14 mouse cellular contexts compared by ENCODE assay signal in genomic region chr10:115311263-115311965, GRCm38 (mm10). TPM values are rescaled to one million over a fixed set of nuclear protein-coding genes. Genes with fewer than 3 reads are reported as not detected.
DNase-seq lines count a peak whose midpoint lies in the region; ATAC-seq and TF ChIP-seq lines count a peak whose summit lies in the region.
"Had no signal": no experiment of that assay in that cellular context is flagged by ENCODE, and none has a peak within 500 bp of the region (broad histone marks: within the 10 kb centered on the region; RNA-seq: fewer than 3 reads in every experiment).

No protein-coding gene starts in this region.

- H3K4me1 ChIP-seq in heart, postnatal 0 days (ENCODE audit: control insufficient read depth, insufficient read depth), result peaks cover 40% of the 10 kb centered on the region
- H3K4me1 ChIP-seq in spleen, adult 2 months (ENCODE audit: control insufficient read depth, insufficient read depth, insufficient read length), result peaks cover 28% of the 10 kb centered on the region
- H3K4me1 ChIP-seq in small intestine, adult 2 months (ENCODE audit: control insufficient read depth, insufficient read depth, insufficient read length, low read length), result peaks cover 23% of the 10 kb centered on the region; the same call in 1 of the 2 replicates

- ATAC-seq in heart, postnatal 0 days (ENCODE audit: insufficient read depth, low read depth), result no peak
- ATAC-seq: Patski had no signal

- TF ChIP-seq CTCF in heart, postnatal 0 days (IDR thresholded peaks at IDR 0.05; ENCODE audit: low read depth), result no peak
- no peak for TF ChIP-seq CTCF in spleen, adult 2 months (IDR thresholded peaks at IDR 0.05; ENCODE audit: extremely low read depth, insufficient read depth, insufficient read length, insufficient replicate concordance)
- no peak for TF ChIP-seq CTCF in small intestine, adult 2 months (IDR thresholded peaks at IDR 0.05; ENCODE audit: extremely low read depth, insufficient read length, insufficient replicate concordance, low read depth, low read length)

- H3K36me3 ChIP-seq in heart, postnatal 0 days (replicated peaks; ENCODE audit: control insufficient read depth, insufficient read depth, low read length), result no peaks in the 10 kb centered on the region
- H3K36me3 ChIP-seq in spleen, adult 2 months (ENCODE audit: control insufficient read depth, insufficient read depth, low read length), result no peaks in the 10 kb centered on the region
- H3K36me3 ChIP-seq in small intestine, adult 2 months (ENCODE audit: control insufficient read depth, insufficient read depth, low read length), result peaks cover 3% of the 10 kb centered on the region

- WGBS in heart, postnatal 0 days, result 68% methylated on average over 14 of the region's 14 CpGs
- 78% methylated on average over 14 of the region's 14 CpGs for WGBS in spleen, adult 2 months
- WGBS in small intestine, adult 2 months, result 57% methylated on average over 14 of the region's 14 CpGs

- H3K4me2 ChIP-seq in heart, postnatal 0 days (ENCODE audit: low read depth, low read length), result no peak overlapping the region

- H3K9ac ChIP-seq in heart, postnatal 0 days (replicated peaks; ENCODE audit: low read depth, low read length), result no peak overlapping the region

- no peak for TF ChIP-seq POLR2A in spleen, adult 2 months (IDR thresholded peaks at IDR 0.05; ENCODE audit: low read depth, low read length)
- TF ChIP-seq POLR2A in small intestine, adult 2 months (IDR thresholded peaks at IDR 0.05; ENCODE audit: low read depth, low read length), result no peak

- TF ChIP-seq EP300 in heart, postnatal 0 days (IDR thresholded peaks at IDR 0.05; ENCODE audit: low read depth), result no peak

- H3K4me3 ChIP-seq in heart, postnatal 0 days (ENCODE audit: low read depth, low read length), result no peak overlapping the region
- no peak overlapping the region for H3K4me3 ChIP-seq in spleen, adult 2 months (ENCODE audit: extremely low read depth, insufficient read depth, insufficient read length)
- no peak overlapping the region for H3K4me3 ChIP-seq in small intestine, adult 2 months (ENCODE audit: low read depth, low read length)
- H3K4me3 ChIP-seq: erythroblast, embryonic 14.5 days had no signal

- H3K27me3 ChIP-seq in heart, postnatal 0 days (ENCODE audit: control insufficient read depth, insufficient read depth, low read length), result no peaks in the 10 kb centered on the region
- no peaks in the 10 kb centered on the region for H3K27me3 ChIP-seq in spleen, adult 2 months (ENCODE audit: control insufficient read depth, insufficient read depth, low read length)
- no peaks in the 10 kb centered on the region for H3K27me3 ChIP-seq in small intestine, adult 2 months (ENCODE audit: control insufficient read depth, insufficient read depth, low read length)
- H3K27me3 ChIP-seq: Patski had no signal

- peak overlapping the region; percentile 26 for H3K27ac ChIP-seq in heart, postnatal 0 days (ENCODE audit: low read depth)
- peak overlapping the region; percentile 53 for H3K27ac ChIP-seq in spleen, adult 2 months (ENCODE audit: insufficient read depth, low read length)
- peak overlapping the region; percentile 38; the same call in 1 of the 2 replicates for H3K27ac ChIP-seq in small intestine, adult 2 months (ENCODE audit: insufficient read depth, low read depth, low read length)

- DNase-seq in heart, postnatal 0 days (ENCODE audit: low spot score), result peak; percentile 41
- no peak for DNase-seq in heart, postnatal 4 days
- DNase-seq in spleen, adult 2 months (ENCODE audit: low read depth in 1 of 2, low spot score in 2 of 2), result no peak
- no peak for DNase-seq in spleen, postnatal 4 days (ENCODE audit: low spot score in 2 of 2)
- peak; percentile 59 for DNase-seq in kidney, postnatal 10 days
- no peak for DNase-seq in left cerebral cortex, adult 9 months (ENCODE audit: low spot score in 2 of 2)
- no peak for DNase-seq in T-cell, adult 2 months (ENCODE audit: low spot score)
- DNase-seq: adrenal gland, postnatal 14 days; cerebellum, adult 11 months; embryo, embryonic 11 days; midbrain, embryonic 14.5 days had no signal

- H3K9me3 ChIP-seq in heart, postnatal 0 days (replicated peaks; ENCODE audit: control insufficient read depth, low read length), result no peaks in the 10 kb centered on the region

RNA-seq across cellular contexts. Expression of gene Rab21, which starts 4.0 kb away (rescaled TPM):
- total RNA-seq in heart, postnatal 0 days (2014; rRNA removed; ENCODE audit: low replicate concordance), result 42.0 and 45.2 TPM in 2 replicates
- polyA plus RNA-seq in heart, postnatal 0 days (2015; fragmentation: Nextera tagmentation; extraction: Ambion mirVana), result 7.2 and 7.7 TPM in 2 replicates
- 10 to 100 TPM; 57.3 to 58.2 TPM for total RNA-seq in heart, postnatal 4 days (2021)
- polyA plus RNA-seq in spleen, adult 2 months (2012; rRNA removed), result 26.5 and 48.5 TPM in 2 replicates
- 12.6 and 28.8 TPM in 2 replicates for polyA plus RNA-seq in small intestine, adult 2 months (2012; rRNA removed)

RNA-seq across cellular contexts. Expression of gene Tmem19, which starts 50.9 kb away (rescaled TPM):
- 6.0 and 17.2 TPM in 2 replicates for total RNA-seq in heart, postnatal 0 days (2014; rRNA removed; ENCODE audit: low replicate concordance)
- 21.3 and 21.6 TPM in 2 replicates for polyA plus RNA-seq in heart, postnatal 0 days (2015; fragmentation: Nextera tagmentation; extraction: Ambion mirVana)
- total RNA-seq in heart, postnatal 4 days (2021), result 10 to 100 TPM; 17.5 to 17.6 TPM
- 9.5 and 10.4 TPM in 2 replicates for polyA plus RNA-seq in spleen, adult 2 months (2012; rRNA removed)
- polyA plus RNA-seq in small intestine, adult 2 months (2012; rRNA removed), result 17.0 and 29.9 TPM in 2 replicates

Comparison
In these comparisons a context has a peak if more than half of its experiments do, and no peak if none do; other contexts are left out.
1. DNase-seq: peak in heart, postnatal 0 days (single experiment) and kidney, postnatal 10 days (single experiment); none in heart, postnatal 4 days (single experiment), spleen, adult 2 months (0 of 2), spleen, postnatal 4 days (0 of 2), left cerebral cortex, adult 9 months (0 of 2) and T-cell, adult 2 months (single experiment).
2. Peak in every context shown above with its lines, with median percentiles within 50 percentile points of each other: H3K27ac ChIP-seq.